Comparison of ENCODE assay signal across 18 mouse cellular contexts in genomic region chr14:118686861-118687260, GRCm38 (mm10). TPM values are rescaled to one million over a fixed set of nuclear protein-coding genes. Genes with fewer than 3 reads are reported as not detected.
DNase-seq lines count a peak whose midpoint lies in the region; ATAC-seq and TF ChIP-seq lines count a peak whose summit lies in the region.
"Had no signal": no experiment of that assay in that cellular context is flagged by ENCODE, and none has a peak within 500 bp of the region (broad histone marks: within the 10 kb centered on the region; RNA-seq: fewer than 3 reads in every experiment).

No protein-coding gene starts in this region.

- no peak for TF ChIP-seq CTCF in midbrain, postnatal 0 days (IDR thresholded peaks at IDR 0.05)

- no peak overlapping the region for H3K27ac ChIP-seq in hindbrain, embryonic 10.5 days
- H3K27ac ChIP-seq in hindbrain, embryonic 14.5 days = no peak overlapping the region
- H3K27ac ChIP-seq in midbrain, postnatal 0 days (ENCODE audit: low read depth, low read length) = no peak overlapping the region
- no peak overlapping the region for H3K27ac ChIP-seq in midbrain, embryonic 11.5 days (ENCODE audit: low read depth, low read length)
- H3K27ac ChIP-seq in embryonic facial prominence, embryonic 14.5 days (replicated peaks; ENCODE audit: low read depth, low read length) = no peak overlapping the region
- no peak overlapping the region for H3K27ac ChIP-seq in heart, embryonic 12.5 days (ENCODE audit: poor library complexity, severe bottlenecking)
- H3K27ac ChIP-seq: forebrain, embryonic 12.5 days; liver, embryonic 12.5 days; midbrain, embryonic 13.5 days had no signal

- ATAC-seq in hindbrain, embryonic 14.5 days (ENCODE audit: low FRiP score) = no peak
- no peak for ATAC-seq in midbrain, postnatal 0 days (ENCODE audit: low FRiP score)
- no peak for ATAC-seq in midbrain, embryonic 11.5 days (ENCODE audit: low FRiP score)
- no peak for ATAC-seq in embryonic facial prominence, embryonic 14.5 days (ENCODE audit: low read depth)
- ATAC-seq in heart, embryonic 12.5 days (ENCODE audit: insufficient number of reproducible peaks, low FRiP score) = no peak
- ATAC-seq: inflammation-experienced regulatory T-cells, adult 6 months; liver, embryonic 12.5 days had no signal

- H3K4me1 ChIP-seq in hindbrain, embryonic 10.5 days (replicated peaks) = peaks cover 30% of the 10 kb centered on the region
- no peaks in the 10 kb centered on the region for H3K4me1 ChIP-seq in hindbrain, embryonic 14.5 days (replicated peaks; ENCODE audit: control insufficient read depth, insufficient read depth, low read length)
- no peaks in the 10 kb centered on the region for H3K4me1 ChIP-seq in midbrain, postnatal 0 days (ENCODE audit: insufficient read depth, low read length)
- no peaks in the 10 kb centered on the region for H3K4me1 ChIP-seq in midbrain, embryonic 11.5 days (ENCODE audit: control insufficient read depth, insufficient read depth, low read length)
- peaks cover 17% of the 10 kb centered on the region for H3K4me1 ChIP-seq in embryonic facial prominence, embryonic 14.5 days (ENCODE audit: control insufficient read depth, insufficient read depth, low read length)
- H3K4me1 ChIP-seq in heart, embryonic 12.5 days (replicated peaks) = no peaks in the 10 kb centered on the region; the same call in 1 of the 2 replicates

- WGBS in hindbrain, embryonic 10.5 days = 77% methylated on average over 5 of the region's 5 CpGs
- 85% methylated on average over 5 of the region's 5 CpGs for WGBS in hindbrain, embryonic 14.5 days
- 83% methylated on average over 5 of the region's 5 CpGs for WGBS in midbrain, postnatal 0 days
- 90% methylated on average over 5 of the region's 5 CpGs for WGBS in midbrain, embryonic 11.5 days
- 64% methylated on average over 5 of the region's 5 CpGs for WGBS in embryonic facial prominence, embryonic 14.5 days
- WGBS in heart, embryonic 12.5 days = 79% methylated on average over 5 of the region's 5 CpGs

- no peak overlapping the region for H3K4me3 ChIP-seq in hindbrain, embryonic 10.5 days
- H3K4me3 ChIP-seq in hindbrain, embryonic 14.5 days (replicated peaks; ENCODE audit: low read length) = no peak overlapping the region
- H3K4me3 ChIP-seq in midbrain, postnatal 0 days (ENCODE audit: low read depth, low read length) = no peak overlapping the region
- no peak overlapping the region for H3K4me3 ChIP-seq in midbrain, embryonic 11.5 days (ENCODE audit: low read depth, low read length)
- H3K4me3 ChIP-seq in embryonic facial prominence, embryonic 14.5 days (ENCODE audit: low read depth, low read length) = no peak overlapping the region
- no peak overlapping the region for H3K4me3 ChIP-seq in heart, embryonic 12.5 days
- H3K4me3 ChIP-seq: forebrain, embryonic 12.5 days; liver, embryonic 12.5 days; midbrain, embryonic 13.5 days; myocyte had no signal

- no peak overlapping the region for H3K9ac ChIP-seq in hindbrain, embryonic 14.5 days
- H3K9ac ChIP-seq in midbrain, postnatal 0 days (replicated peaks; ENCODE audit: low read length, poor library complexity, severe bottlenecking) = no peak overlapping the region
- no peak overlapping the region for H3K9ac ChIP-seq in midbrain, embryonic 11.5 days (ENCODE audit: low read length)
- H3K9ac ChIP-seq in embryonic facial prominence, embryonic 14.5 days (ENCODE audit: low read depth, low read length) = no peak overlapping the region
- H3K9ac ChIP-seq in heart, embryonic 12.5 days = no peak overlapping the region
- H3K9ac ChIP-seq: forebrain, embryonic 12.5 days; liver, embryonic 12.5 days; lung, embryonic 14.5 days; midbrain, embryonic 13.5 days had no signal

- no peaks in the 10 kb centered on the region for H3K36me3 ChIP-seq in hindbrain, embryonic 10.5 days
- H3K36me3 ChIP-seq in hindbrain, embryonic 14.5 days (replicated peaks; ENCODE audit: control insufficient read depth, insufficient read depth) = no peaks in the 10 kb centered on the region
- no peaks in the 10 kb centered on the region for H3K36me3 ChIP-seq in midbrain, postnatal 0 days (ENCODE audit: insufficient read depth, low read length)
- no peaks in the 10 kb centered on the region for H3K36me3 ChIP-seq in midbrain, embryonic 11.5 days (ENCODE audit: control insufficient read depth, insufficient read depth, low read length)
- no peaks in the 10 kb centered on the region for H3K36me3 ChIP-seq in embryonic facial prominence, embryonic 14.5 days (ENCODE audit: control insufficient read depth, insufficient read depth, low read length)
- H3K36me3 ChIP-seq in heart, embryonic 12.5 days = no peaks in the 10 kb centered on the region
- H3K36me3 ChIP-seq: forebrain, embryonic 12.5 days; liver, embryonic 12.5 days; midbrain, embryonic 13.5 days had no signal

- no peaks in the 10 kb centered on the region for H3K9me3 ChIP-seq in hindbrain, embryonic 10.5 days
- no peaks in the 10 kb centered on the region for H3K9me3 ChIP-seq in hindbrain, embryonic 14.5 days (ENCODE audit: control insufficient read depth, low read length)
- H3K9me3 ChIP-seq in midbrain, postnatal 0 days (ENCODE audit: low read length) = no peaks in the 10 kb centered on the region
- no peaks in the 10 kb centered on the region for H3K9me3 ChIP-seq in midbrain, embryonic 11.5 days (ENCODE audit: control insufficient read depth, low read length)
- no peaks in the 10 kb centered on the region for H3K9me3 ChIP-seq in embryonic facial prominence, embryonic 14.5 days (ENCODE audit: control insufficient read depth, low read length)
- no peaks in the 10 kb centered on the region for H3K9me3 ChIP-seq in heart, embryonic 12.5 days (replicated peaks)
- H3K9me3 ChIP-seq: forebrain, embryonic 12.5 days; liver, embryonic 12.5 days; midbrain, embryonic 13.5 days had no signal

- H3K4me2 ChIP-seq in hindbrain, embryonic 14.5 days (replicated peaks) = no peak overlapping the region
- H3K4me2 ChIP-seq in midbrain, postnatal 0 days (ENCODE audit: low read depth, low read length, poor library complexity, severe bottlenecking) = no peak overlapping the region
- H3K4me2 ChIP-seq in midbrain, embryonic 11.5 days = no peak overlapping the region
- 0 out of 2 replicates have a peak overlapping the region, but pooled peaks have one; percentile 18 for H3K4me2 ChIP-seq in embryonic facial prominence, embryonic 14.5 days (ENCODE audit: low read depth, low read length)
- H3K4me2 ChIP-seq in heart, embryonic 12.5 days = no peak overlapping the region
- H3K4me2 ChIP-seq: forebrain, embryonic 12.5 days; heart, embryonic 11.5 days; liver, embryonic 12.5 days; lung, embryonic 14.5 days; midbrain, embryonic 13.5 days had no signal

- no peaks in the 10 kb centered on the region for H3K27me3 ChIP-seq in hindbrain, embryonic 10.5 days (ENCODE audit: insufficient read depth, poor library complexity, severe bottlenecking)
- no peaks in the 10 kb centered on the region for H3K27me3 ChIP-seq in hindbrain, embryonic 14.5 days (ENCODE audit: control insufficient read depth, insufficient read depth, low read length)
- H3K27me3 ChIP-seq in midbrain, postnatal 0 days (ENCODE audit: insufficient read depth, low read length) = no peaks in the 10 kb centered on the region
- H3K27me3 ChIP-seq in midbrain, embryonic 11.5 days (ENCODE audit: control insufficient read depth, insufficient read depth, low read length) = no peaks in the 10 kb centered on the region
- no peaks in the 10 kb centered on the region for H3K27me3 ChIP-seq in embryonic facial prominence, embryonic 14.5 days (replicated peaks; ENCODE audit: control insufficient read depth, insufficient read depth, low read length)
- no peaks in the 10 kb centered on the region for H3K27me3 ChIP-seq in heart, embryonic 12.5 days (replicated peaks)
- H3K27me3 ChIP-seq: forebrain, embryonic 12.5 days; liver, embryonic 12.5 days; midbrain, embryonic 13.5 days had no signal

- peak; percentile 40 for DNase-seq in hindbrain, embryonic 10.5 days (ENCODE audit: low spot score)
- no peak for DNase-seq in hindbrain, embryonic 14.5 days (ENCODE audit: low spot score)
- DNase-seq in midbrain, postnatal 0 days (ENCODE audit: low spot score) = peak; percentile 44
- DNase-seq in midbrain, embryonic 11.5 days (ENCODE audit: low spot score, missing footprints) = no peak
- peak; percentile 73 for DNase-seq in embryonic facial prominence, embryonic 14.5 days (ENCODE audit: low spot score)
- peak; percentile 58 for DNase-seq in retina, postnatal 1 day
- DNase-seq in layer of hippocampus, adult 18-20 months (ENCODE audit: low spot score in 2 of 2) = no peak
- DNase-seq: cerebellum, adult 11 months; cerebellum, postnatal 14 days; lung, embryonic 14.5 days; right cerebral cortex, adult 18-20 months had no signal

RNA-seq across cellular contexts. Expression of gene Abcc4, which starts 19.2 kb away (rescaled TPM):
- polyA plus RNA-seq in hindbrain, embryonic 10.5 days (2016; fragmentation: Nextera tagmentation; extraction: Ambion mirVana) = 2.8 and 4.6 TPM in 2 replicates
- 2.6 TPM in 2 replicates for polyA plus RNA-seq in hindbrain, embryonic 14.5 days (2014; fragmentation: Nextera tagmentation; extraction: Ambion mirVana)
- 3.5 and 3.6 TPM in 2 replicates for total RNA-seq in midbrain, postnatal 0 days (2014; rRNA removed)
- 2.2 and 2.4 TPM in 2 replicates for polyA plus RNA-seq in midbrain, postnatal 0 days (2015; fragmentation: Nextera tagmentation; extraction: Ambion mirVana)
- polyA plus RNA-seq in midbrain, embryonic 11.5 days (2014; fragmentation: Nextera tagmentation; extraction: Ambion mirVana) = 4.2 and 4.4 TPM in 2 replicates
- polyA plus RNA-seq in embryonic facial prominence, embryonic 14.5 days (2014; fragmentation: Nextera tagmentation; extraction: Ambion mirVana) = 3.4 and 3.9 TPM in 2 replicates
- 2.2 TPM in 2 replicates for polyA plus RNA-seq in heart, embryonic 12.5 days (2016; fragmentation: Nextera tagmentation; extraction: Ambion mirVana)
- total RNA-seq in layer of hippocampus, adult 18-20 months (2021) = 1 to 10 TPM; 7.1 to 8.2 TPM

Comparison
In these comparisons a context has a peak if more than half of its experiments do, and no peak if none do; other contexts are left out.
1. DNase-seq: peak in hindbrain, embryonic 10.5 days (single experiment), midbrain, postnatal 0 days (single experiment), embryonic facial prominence, embryonic 14.5 days (single experiment) and retina, postnatal 1 day (single experiment); none in hindbrain, embryonic 14.5 days (single experiment), midbrain, embryonic 11.5 days (single experiment) and layer of hippocampus, adult 18-20 months (0 of 2).